Mouse (Mus musculus): Measurements from ENCODE around the gene Per1.
A peak's percentile ranks its signal among the peaks of the same experiment; 100 is the strongest.

The Per1 gene

DNA sequence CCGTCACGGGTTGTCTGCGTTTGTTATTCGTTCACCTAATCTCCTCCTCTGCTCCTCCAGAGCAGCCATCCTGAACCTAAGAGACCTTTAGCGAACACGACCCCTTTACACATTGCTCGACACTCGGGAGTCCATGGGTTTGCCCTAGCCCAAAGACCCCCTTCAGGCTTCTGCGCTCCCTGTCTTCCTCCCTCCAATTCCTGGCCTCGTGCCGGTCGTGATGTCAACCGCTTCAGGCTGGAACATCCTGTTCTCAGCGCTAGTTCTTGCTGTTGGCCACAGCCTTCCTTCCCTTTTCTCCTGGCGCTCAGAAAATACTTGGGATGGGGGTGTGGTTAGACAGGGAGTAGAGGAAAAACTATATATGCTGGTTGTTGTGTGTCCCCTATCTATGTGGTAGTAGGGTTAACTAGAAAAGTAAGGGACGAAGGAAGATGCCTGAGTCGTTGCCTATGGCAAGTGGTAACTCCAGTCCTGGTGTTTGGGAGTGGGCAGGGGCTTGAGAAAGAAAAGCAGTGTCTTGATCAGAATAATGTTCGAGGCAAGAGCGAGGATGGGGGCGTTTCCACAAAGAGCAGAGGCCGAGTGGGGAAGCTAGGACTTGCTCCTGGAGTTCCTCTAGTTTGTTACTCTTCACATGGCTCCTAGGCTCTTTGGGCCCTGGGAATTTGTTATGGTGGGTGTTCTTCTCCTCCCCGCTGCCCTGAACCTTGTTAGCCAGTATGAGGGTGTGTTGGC is 4.3 kb downstream of the Per1 start:
- DNase-seq (ENCODE audit: low spot score): peak; percentile 69

DNA sequence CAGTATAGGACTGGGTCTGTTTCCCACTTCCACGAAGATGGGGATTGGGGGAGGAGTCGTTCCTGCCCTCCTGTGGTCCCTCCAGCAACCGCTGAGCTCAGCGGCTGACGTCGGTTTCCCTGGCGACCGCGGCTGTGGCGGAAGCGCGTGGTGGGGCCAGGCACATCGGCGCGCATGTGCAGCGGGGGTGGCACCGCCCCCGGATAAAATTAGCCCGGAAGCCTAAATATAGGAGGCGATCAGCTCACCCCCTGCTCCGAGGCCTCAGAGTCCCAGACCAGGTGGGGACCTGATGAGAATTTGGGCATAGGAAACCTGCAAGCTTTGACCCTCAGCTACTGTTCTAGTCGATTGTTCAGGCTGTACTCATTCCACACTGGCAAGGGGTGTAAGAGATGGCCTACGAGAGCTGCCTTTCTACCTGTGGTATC is 4.9 kb downstream of the Per1 start:
- peak; percentile 92 for DNase-seq (ENCODE audit: low spot score)

DNA sequence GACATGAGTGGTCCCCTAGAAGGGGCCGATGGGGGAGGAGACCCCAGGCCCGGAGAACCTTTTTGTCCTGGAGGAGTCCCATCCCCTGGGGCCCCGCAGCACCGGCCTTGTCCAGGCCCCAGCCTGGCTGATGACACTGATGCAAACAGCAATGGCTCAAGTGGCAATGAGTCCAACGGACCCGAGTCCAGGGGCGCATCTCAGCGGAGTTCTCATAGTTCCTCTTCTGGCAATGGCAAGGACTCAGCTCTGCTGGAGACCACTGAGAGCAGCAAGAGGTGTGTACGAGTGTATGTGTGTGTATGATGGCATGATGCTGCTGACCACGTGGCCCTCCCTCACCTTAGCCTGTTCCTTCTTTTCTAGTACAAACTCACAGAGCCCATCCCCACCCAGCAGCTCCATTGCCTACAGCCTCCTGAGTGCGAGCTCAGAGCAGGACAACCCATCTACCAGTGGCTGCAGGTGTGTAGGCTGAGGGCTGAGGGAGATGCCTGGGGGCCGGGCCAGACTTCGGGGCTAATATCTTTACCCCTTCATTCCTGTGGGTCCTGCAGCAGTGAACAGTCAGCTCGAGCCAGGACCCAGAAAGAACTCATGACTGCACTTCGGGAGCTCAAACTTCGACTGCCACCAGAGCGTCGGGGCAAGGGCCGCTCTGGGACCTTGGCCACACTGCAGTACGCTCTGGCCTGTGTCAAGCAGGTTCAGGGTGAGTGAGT is 5.8 kb downstream of the Per1 start:
- DNase-seq (ENCODE audit: low spot score): no peak

DNA sequence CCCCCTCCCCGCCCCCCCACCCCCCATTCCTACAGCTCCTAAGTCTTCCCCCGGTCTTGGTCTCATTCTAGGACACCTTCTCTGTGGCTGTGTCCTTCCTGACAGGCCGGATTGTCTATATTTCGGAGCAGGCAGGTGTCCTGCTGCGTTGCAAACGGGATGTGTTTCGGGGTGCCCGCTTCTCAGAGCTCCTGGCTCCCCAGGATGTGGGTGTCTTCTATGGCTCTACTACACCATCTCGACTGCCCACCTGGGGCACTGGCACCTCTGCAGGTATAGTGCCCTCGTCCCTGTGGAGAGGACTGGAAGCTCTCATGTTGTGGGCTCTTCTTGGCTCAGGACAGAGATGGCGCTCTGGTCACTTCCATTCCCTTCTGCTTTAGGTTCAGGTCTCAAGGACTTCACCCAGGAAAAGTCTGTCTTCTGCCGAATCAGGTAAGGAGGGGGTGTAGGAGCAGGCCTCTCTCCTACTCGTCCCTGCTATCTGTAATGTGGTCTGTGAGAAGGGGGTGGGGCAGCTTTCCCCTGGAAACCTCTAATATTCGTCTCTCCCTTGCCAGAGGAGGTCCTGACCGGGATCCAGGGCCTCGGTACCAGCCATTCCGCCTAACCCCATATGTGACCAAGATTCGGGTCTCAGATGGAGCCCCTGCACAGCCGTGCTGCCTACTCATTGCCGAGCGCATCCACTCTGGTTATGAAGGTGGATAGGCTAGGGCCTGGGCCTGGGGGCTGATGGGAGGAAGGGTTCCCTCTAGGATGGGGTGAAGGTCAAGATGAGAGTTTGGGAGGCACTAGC is 6.8 kb downstream of the Per1 start:
- no peak for DNase-seq (ENCODE audit: low spot score)

DNA sequence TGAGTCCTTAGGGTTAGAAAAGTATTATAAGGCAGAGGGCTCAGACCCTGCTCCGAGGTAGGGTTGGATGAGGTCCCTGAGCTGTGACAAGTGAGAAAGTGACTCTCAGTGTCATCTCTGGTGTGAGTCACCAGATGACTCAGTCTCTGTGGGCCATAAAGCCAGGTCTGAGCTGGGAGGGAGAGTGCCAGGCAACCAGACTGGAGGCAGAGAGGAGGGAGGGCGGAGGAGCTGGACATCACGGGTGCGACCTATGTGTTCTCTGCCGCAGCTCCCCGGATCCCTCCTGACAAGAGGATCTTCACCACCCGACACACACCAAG is 7.3 kb downstream of the Per1 start:
- peak; percentile 79 for DNase-seq (ENCODE audit: low spot score)

DNA sequence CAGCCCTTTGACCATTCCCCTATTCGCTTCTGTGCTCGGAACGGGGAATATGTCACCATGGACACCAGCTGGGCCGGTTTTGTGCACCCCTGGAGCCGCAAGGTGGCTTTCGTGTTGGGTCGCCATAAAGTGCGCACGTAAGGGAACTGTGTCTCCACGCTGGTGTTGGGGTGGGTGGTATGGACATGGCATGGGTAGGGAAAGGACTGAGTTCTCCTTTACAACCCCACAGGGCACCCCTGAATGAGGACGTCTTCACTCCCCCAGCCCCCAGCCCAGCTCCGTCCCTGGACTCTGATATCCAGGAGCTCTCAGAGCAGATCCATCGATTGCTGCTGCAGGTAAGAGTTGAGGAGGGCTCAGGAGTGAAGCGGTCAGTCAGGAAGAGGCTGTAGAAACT is 8.1 kb downstream of the Per1 start:
- no peak for DNase-seq (ENCODE audit: low spot score)

DNA sequence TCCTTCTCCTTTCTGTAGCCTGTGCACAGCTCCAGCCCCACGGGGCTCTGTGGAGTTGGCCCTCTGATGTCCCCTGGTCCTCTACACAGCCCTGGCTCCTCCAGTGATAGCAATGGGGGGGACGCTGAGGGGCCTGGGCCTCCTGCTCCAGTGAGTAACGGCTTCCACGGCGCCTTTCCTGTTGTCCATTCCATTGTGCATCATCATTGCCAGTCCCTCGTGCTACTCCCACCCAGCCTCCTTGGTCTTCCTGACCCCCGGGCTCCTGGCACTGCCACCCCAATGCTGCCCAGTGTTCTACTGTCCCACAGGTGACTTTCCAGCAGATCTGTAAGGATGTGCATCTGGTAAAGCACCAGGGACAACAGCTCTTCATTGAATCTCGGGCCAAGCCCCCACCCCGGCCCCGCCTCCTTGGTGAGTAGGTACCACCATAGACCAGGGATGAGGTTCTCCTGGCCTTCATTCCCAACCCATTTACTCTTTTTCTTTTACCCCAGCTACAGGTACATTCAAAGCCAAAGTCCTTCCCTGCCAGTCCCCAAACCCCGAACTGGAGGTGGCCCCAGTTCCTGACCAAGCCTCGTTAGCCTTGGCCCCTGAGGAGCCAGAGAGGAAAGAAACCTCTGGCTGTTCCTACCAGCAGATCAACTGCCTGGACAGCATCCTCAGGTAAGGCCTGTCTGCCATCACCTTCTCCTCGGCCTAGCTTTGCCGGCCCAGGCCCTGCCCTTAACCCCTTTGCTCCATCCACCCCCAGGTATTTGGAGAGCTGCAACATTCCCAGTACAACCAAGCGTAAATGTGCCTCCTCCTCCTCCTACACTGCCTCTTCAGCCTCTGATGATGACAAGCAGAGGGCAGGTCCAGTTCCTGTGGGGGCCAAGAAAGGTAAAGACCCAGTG is 8.8 kb downstream of the Per1 start:
- DNase-seq (ENCODE audit: low spot score): no peak

DNA sequence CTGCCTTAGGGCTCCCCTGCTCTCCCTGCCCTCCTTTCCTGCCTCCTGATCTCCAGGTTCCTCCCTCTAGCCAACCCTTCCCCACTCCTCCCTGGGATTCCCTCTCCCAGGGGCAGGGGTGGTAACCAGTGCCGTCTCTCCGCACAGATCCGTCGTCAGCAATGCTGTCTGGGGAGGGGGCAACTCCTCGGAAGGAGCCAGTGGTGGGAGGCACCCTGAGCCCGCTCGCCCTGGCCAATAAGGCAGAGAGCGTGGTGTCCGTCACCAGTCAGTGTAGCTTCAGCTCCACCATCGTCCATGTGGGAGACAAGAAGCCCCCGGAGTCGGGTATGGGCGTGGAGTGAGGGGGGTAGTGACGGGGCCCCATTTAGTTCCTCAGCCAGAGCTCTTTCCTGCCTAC is 9.5 kb downstream of the Per1 start:
- DNase-seq (ENCODE audit: low spot score): no peak

DNA sequence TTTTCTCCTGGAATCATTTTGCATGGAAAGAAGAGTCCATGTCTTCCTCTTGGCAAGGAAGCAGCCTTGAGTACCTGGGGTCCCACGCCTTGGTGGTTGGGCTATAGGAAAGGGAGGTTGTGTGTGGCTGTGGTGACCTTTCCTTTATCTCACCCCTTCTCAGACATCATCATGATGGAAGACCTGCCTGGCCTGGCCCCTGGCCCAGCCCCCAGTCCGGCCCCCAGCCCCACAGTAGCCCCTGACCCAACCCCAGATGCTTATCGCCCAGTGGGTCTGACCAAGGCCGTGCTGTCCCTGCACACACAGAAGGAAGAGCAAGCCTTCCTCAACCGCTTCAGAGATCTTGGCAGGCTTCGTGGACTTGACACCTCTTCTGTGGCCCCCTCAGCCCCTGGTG is 10.2 kb downstream of the Per1 start:
- no peak for DNase-seq (ENCODE audit: low spot score)

DNA sequence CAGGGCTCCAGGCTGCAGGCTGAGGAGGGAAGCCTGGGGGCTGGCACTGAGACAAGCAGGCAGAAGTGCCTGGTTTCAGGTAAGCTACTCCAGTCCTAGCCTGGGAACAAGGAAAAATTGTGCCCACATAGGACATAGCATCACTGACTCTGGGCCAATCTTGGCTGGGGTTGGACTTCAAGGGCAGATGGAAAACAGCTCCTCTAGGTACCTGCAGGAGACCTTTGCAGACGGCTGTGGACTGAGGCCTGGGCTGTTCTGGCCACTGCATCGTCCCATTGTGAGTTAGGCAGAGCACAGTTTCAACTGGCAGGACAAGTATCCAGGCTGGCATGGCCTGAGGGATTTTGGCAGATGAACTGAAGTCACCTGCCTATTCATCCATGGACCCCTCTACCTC is 10.8 kb downstream of the Per1 start:
- DNase-seq (ENCODE audit: low spot score): no peak

DNA sequence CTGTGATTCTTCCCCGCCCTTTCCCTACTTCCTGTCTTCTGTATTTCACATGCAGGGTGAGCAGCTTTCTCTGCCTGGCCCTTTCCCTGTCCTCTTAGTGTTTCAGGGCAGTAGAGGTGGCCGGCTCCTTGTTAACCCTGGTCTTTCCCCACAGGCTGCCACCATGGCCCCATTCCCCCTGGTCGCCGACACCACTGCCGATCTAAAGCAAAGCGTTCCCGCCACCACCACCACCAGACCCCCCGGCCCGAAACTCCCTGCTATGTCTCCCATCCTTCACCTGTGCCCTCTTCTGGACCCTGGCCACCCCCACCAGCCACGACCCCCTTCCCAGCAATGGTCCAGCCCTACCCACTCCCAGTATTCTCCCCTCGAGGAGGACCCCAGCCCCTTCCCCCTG is 11.3 kb downstream of the Per1 start:
- DNase-seq (ENCODE audit: low spot score): no peak

DNA sequence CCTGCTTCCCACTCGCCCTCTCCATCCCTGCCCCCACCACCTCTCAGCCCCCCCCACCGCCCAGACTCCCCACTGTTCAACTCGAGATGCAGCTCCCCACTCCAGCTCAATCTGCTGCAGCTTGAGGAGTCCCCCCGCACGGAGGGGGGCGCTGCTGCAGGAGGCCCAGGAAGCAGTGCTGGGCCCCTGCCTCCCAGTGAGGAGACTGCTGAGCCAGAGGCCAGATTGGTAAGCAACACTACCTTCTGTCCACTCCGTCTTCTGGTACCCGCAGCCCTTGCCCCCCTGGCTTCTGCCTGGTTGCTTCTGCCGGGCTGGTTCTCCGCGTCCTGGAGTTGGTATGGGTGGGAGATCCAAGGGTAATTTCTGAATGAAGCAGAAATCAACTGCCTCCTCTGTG is 11.8 kb downstream of the Per1 start:
- no peak for DNase-seq (ENCODE audit: low spot score)

DNA sequence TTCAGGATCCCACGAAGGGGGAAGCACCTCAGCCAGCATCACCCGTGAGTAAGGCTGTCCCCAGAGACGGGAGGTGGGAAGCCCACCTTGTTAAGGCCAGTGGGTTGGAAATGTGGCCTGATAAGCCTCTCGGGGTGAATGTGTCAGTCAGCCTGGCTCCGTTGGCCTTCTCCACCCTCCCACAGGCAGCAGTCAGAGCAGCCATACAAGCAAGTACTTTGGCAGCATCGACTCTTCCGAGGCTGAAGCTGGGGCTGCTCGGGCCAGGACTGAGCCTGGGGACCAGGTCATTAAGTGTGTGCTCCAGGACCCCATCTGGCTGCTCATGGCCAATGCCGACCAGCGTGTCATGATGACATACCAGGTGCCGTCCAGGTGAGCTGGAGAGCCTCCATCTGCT is 12.7 kb downstream of the Per1 start:
- DNase-seq (ENCODE audit: low spot score): no peak

DNA sequence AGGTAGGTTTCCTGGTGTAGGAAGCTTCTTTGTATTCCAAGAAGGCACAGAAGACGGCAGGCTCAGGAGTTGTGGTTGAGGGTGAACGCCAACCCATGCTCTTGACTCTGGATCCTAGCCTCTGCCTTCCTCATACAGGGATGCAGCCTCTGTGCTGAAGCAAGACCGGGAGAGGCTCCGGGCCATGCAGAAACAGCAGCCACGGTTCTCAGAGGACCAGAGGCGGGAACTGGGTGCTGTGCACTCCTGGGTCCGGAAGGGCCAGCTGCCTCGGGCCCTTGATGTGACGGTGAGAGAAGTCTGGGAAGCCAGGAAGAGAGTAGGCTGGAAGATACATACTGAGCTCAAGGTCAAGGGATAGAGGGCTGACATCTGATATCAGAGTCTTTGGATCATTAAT is 13.2 kb downstream of the Per1 start:
- DNase-seq (ENCODE audit: low spot score): no peak

DNA sequence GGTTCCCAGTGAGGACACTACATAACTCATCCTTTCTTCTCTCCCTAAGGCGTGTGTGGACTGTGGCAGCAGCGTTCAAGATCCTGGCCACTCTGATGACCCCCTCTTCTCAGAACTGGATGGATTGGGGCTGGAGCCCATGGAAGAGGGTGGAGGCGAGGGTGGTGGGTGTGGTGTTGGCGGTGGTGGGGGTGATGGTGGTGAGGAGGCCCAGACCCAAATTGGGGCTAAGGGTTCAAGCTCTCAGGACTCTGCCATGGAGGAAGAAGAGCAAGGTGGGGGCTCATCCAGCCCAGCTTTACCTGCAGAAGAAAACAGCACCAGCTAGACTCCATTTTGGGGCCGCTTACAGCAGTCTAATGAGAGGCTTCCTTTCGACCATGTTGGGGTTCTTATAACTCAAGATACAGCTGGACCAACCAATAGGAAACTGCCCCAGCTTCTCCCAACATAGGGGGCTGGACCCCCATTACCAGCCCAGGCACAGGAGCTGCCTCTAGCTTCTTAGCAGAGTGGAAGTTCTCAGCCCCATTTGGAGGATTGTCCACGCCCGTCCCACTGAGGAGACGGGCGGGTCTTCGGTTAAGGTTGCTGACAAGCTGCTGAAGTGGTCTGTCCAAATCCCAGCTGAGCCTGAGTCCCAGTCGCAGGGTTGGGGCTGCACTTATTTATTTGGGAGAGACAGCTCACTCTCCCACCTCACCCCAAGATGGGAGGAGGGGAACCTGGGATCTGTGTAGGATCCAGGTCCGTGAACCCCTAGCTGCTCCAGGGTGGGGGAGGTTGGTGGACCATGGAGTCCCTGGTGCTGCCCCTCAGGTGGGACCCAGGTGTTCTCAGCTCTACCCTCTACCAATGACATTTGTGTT is 14.2 kb downstream of the Per1 start:
- no peak for DNase-seq (ENCODE audit: low spot score)

DNA sequence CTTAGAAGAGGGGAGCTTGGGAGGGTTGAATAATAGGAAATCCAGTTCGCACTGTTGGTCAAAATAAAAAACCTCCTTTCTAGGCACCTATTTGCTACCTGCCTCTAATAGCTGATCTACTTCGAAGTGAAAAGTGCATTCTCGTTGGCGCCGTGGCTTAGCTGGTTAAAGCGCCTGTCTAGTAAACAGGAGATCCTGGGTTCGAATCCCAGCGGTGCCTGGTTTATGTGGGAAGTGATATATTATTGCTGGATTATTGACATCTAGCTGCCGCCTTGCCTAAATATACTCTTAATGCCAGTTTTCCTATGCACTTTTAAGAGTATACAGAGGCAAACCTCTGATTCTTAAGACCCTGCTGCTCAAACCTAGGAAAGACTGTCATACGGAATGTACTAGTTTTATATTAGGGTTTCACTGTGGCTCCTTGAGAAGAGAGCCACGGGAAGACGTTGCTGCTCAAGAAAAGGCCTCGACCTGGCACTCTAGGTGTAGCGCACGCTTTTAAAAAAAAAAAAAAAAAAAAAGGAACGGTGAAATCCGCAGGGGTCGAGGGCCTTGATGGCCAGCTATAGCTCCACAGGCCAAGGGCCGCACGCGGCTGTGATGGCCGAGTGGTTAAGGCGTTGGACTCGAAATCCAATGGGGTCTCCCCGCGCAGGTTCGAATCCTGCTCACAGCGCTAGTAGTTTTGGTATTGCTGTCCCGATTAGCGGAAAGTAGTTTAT is 15.5 kb downstream of the Per1 start:
- DNase-seq (ENCODE audit: low spot score): peak; percentile 90

DNA sequence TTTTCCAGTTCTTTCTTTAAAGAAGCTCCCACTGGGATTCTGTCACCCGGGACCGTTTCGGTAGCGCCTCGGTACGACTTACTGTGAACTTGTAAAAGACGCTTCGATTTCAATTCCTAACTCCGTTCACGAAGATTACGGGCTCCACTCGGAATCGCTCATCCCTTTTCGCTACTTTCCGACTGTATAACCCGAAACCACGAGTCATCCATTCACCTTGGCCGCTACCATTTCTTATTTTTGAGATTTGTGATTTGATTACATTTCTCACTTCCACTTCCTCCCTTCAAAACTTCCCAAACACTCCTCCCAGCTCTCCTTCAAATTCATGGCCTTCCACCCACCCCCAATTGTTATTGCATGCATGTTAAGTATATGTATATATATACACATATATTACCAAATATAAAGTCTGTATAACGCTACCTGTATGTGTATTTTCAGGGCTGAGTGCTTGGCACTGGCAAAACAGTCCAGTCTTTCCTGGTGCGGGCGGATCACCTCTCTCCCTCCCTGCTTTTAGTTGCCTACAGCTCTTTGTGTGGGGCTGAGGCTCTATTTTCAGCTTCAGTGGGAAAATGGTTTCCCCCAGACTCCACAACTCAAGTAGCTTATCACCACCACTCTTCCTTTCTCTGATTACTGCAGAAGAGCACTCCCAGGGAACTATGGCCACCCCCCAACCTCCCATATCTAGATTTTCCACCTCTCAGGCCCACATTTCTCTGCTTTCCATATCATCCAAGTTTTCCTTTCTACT is 16.2 kb downstream of the Per1 start:
- no peak for DNase-seq (ENCODE audit: low spot score)

DNA sequence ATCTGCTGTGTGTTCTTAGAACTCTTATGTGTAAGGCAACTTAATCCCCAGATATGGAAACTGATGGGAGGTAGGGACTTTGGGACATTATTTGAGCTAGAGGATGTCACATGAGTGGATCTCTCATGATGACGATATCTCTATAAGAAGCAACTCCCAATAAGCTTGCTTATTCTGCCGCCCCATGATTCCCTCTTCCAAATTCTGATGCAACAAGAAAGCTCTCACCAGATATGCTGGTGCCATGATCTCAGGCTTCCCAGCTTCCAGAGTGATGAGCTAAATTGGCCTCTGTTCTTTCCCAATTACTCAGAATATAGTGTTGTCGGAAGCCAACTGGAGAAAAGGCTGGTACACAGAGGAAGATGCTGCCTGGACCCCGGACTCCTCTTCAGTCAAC is 16.8 kb downstream of the Per1 start:
- no peak for DNase-seq (ENCODE audit: low spot score)

DNA sequence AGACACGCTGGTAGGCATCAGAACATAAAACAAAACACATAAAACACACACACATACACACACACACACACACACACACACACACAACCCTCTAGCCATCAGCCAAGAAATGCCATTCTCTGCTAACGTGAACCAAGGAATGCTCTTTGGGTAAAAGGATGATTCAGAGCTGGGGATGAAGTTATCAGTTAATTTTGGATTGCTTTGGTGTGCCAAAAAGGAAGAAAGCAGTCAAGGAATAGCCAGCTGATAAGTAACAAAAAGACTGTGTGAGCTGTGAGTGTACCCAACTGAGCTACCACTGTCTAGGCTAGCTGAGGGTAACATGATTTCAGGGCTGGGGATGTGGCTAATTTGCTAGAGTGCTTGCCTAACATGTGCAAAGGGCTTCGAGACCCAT is 19.0 kb downstream of the Per1 start:
- DNase-seq (ENCODE audit: low spot score): no peak

DNA sequence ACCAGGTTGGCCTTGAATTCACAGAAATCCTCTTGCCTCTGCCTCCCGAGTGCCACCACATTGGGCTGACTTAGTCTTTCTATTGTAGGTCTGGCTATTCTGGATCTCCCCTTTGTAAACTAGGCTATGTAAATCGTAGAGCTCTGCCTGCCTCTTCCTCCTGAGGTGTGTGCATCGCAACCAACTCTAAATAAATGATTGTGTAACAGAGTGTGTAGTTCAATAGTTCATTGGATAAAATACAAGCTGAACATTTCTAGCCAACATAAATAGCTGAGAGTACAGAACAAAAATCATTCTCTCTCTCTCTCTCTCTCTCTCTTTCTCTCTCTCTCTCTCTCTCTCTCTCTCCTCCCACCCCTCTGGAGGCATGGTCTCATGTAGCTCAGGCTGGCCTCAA is 19.6 kb downstream of the Per1 start:
- DNase-seq (ENCODE audit: low spot score): no peak
